Mouse (Mus musculus): ENCODE measurements around the gene Lingo3. TPM values are rescaled to one million over a fixed set of nuclear protein-coding genes. Genes with fewer than 3 reads are reported as not detected.

Lingo3 gene
- total and polyA plus RNA-seq, 2 experiments from 2014 or later, result 28.0 to 70.3 TPM

GRCm38 (mm10) chr10:80857386-80857785 is 13.5 kb upstream of the Lingo3 start:
- Histone ChIP-seq H3K27ac (peak overlapping the region; percentile 86), H3K9me3 (ENCODE audit: low read length) (no peaks in the 10 kb centered on the region), H3K4me2 (ENCODE audit: low read depth, low read length) (peak overlapping the region; percentile 28; the same call in 1 of the 2 replicates), H3K9ac (replicated peaks; ENCODE audit: low read length) (peak overlapping the region; percentile 28; the same call in 1 of the 2 replicates), H3K4me3 (ENCODE audit: low read length) (no peak overlapping the region), H3K4me1 (ENCODE audit: insufficient read depth, low read length) (peaks cover 16% of the 10 kb centered on the region; the same call in 1 of the 2 replicates), H3K27me3 (ENCODE audit: insufficient read depth, low read length) (no peaks in the 10 kb centered on the region), H3K36me3 (ENCODE audit: insufficient read depth, low read length) (peaks cover 14% of the 10 kb centered on the region)
- DNase-seq (ENCODE audit: low spot score) (peak; percentile 46), ATAC-seq (peak; percentile 46)
- 27% methylated on average over 8 of the region's 8 CpGs for WGBS
- no peak for TF ChIP-seq CTCF (IDR thresholded peaks at IDR 0.05; ENCODE audit: low read depth)

- Histone ChIP-seq H3K4me1 (ENCODE audit: insufficient read depth, low read length) (peaks cover 16% of the 10 kb centered on the region; the same call in 1 of the 2 replicates), H3K27ac (peak overlapping the region; percentile 86), H3K36me3 (ENCODE audit: insufficient read depth, low read length) (peaks cover 14% of the 10 kb centered on the region), H3K4me2 (ENCODE audit: low read depth, low read length) (peak overlapping the region; percentile 23), H3K9me3 (ENCODE audit: low read length) (no peaks in the 10 kb centered on the region), H3K9ac (replicated peaks; ENCODE audit: low read length) (no peak overlapping the region; the same call in 1 of the 2 replicates), H3K27me3 (ENCODE audit: insufficient read depth, low read length) (no peaks in the 10 kb centered on the region), H3K4me3 (ENCODE audit: low read length) (no peak overlapping the region)
- no peak for ATAC-seq
- DNase-seq (ENCODE audit: low spot score), result no peak
- WGBS, result 75% methylated on average over 5 of the region's 5 CpGs
- TF ChIP-seq CTCF (IDR thresholded peaks at IDR 0.05; ENCODE audit: low read depth), result no peak
Measured at GRCm38 (mm10) chr10:80856908-80857307, 13.1 kb upstream of the Lingo3 start.

- Histone ChIP-seq H3K4me2 (ENCODE audit: low read depth, low read length) (peak overlapping the region; percentile 99), H3K4me1 (ENCODE audit: insufficient read depth, low read length) (peaks cover 16% of the 10 kb centered on the region; the same call in 1 of the 2 replicates), H3K36me3 (ENCODE audit: insufficient read depth, low read length) (peaks cover 14% of the 10 kb centered on the region), H3K27me3 (ENCODE audit: insufficient read depth, low read length) (no peaks in the 10 kb centered on the region), H3K4me3 (ENCODE audit: low read length) (peak overlapping the region; percentile 70), H3K27ac (peak overlapping the region; percentile 86; the same call in 1 of the 2 replicates), H3K9ac (replicated peaks; ENCODE audit: low read length) (no peak overlapping the region), H3K9me3 (ENCODE audit: low read length) (no peaks in the 10 kb centered on the region)
- WGBS, result 52% methylated on average over 3 of the region's 3 CpGs
- peak; percentile 57 for ATAC-seq
- DNase-seq (ENCODE audit: low spot score), result peak; percentile 53
- peak; percentile 47 for TF ChIP-seq CTCF (IDR thresholded peaks at IDR 0.05; ENCODE audit: low read depth)
Measured at GRCm38 (mm10) chr10:80856267-80856666, 12.4 kb upstream of the Lingo3 start.

GRCm38 (mm10) chr10:80855749-80856073 is 11.9 kb upstream of the Lingo3 start:
- ATAC-seq (no peak), DNase-seq (ENCODE audit: low spot score) (no peak)
- Histone ChIP-seq H3K4me1 (ENCODE audit: insufficient read depth, low read length) (peaks cover 16% of the 10 kb centered on the region; the same call in 1 of the 2 replicates), H3K9me3 (ENCODE audit: low read length) (no peaks in the 10 kb centered on the region), H3K27me3 (ENCODE audit: insufficient read depth, low read length) (no peaks in the 10 kb centered on the region), H3K27ac (peak overlapping the region; percentile 86; the same call in 1 of the 2 replicates), H3K36me3 (ENCODE audit: insufficient read depth, low read length) (peaks cover 15% of the 10 kb centered on the region), H3K4me2 (ENCODE audit: low read depth, low read length) (peak overlapping the region; percentile 99), H3K4me3 (ENCODE audit: low read length) (peak overlapping the region; percentile 70), H3K9ac (replicated peaks; ENCODE audit: low read length) (peak overlapping the region; percentile 84)
- TF ChIP-seq CTCF (IDR thresholded peaks at IDR 0.05; ENCODE audit: low read depth), result no peak
- WGBS, result 20% methylated on average over 11 of the region's 11 CpGs

- Histone ChIP-seq H3K36me3 (ENCODE audit: insufficient read depth, low read length) (peaks cover 15% of the 10 kb centered on the region), H3K27me3 (ENCODE audit: insufficient read depth, low read length) (no peaks in the 10 kb centered on the region), H3K4me2 (ENCODE audit: low read depth, low read length) (peak within 1 kb of the TSS; percentile 99), H3K9ac (replicated peaks; ENCODE audit: low read length) (peak within 1 kb of the TSS; percentile 84), H3K9me3 (ENCODE audit: low read length) (no peaks in the 10 kb centered on the region), H3K4me3 (ENCODE audit: low read length) (peak within 1 kb of the TSS; percentile 70), H3K4me1 (ENCODE audit: insufficient read depth, low read length) (peaks cover 16% of the 10 kb centered on the region; the same call in 1 of the 2 replicates), H3K27ac (peak within 1 kb of the TSS; percentile 86)
- ATAC-seq (peak; percentile 84), DNase-seq (ENCODE audit: low spot score) (peak; percentile 99)
- WGBS, result under 1% methylated on average over 81 of the region's 81 CpGs
- no peak for TF ChIP-seq CTCF (IDR thresholded peaks at IDR 0.05; ENCODE audit: low read depth)
Measured at GRCm38 (mm10) chr10:80854913-80855748, 11.3 kb upstream of the Lingo3 start, which contains the start of the genes Lsm7 and Sppl2b. Gene Lsm7, minus strand, starts transcription at chr10:80855209. Gene Sppl2b, plus strand, starts transcription at chr10:80855275.

- WGBS, result 15% methylated on average over 10 of the region's 10 CpGs
- H3K36me3 ChIP-seq (ENCODE audit: insufficient read depth, low read length), result peaks cover 15% of the 10 kb centered on the region
- no peak overlapping the region for H3K27ac ChIP-seq
- H3K9me3 ChIP-seq (ENCODE audit: low read length), result no peaks in the 10 kb centered on the region
- H3K4me2 ChIP-seq (ENCODE audit: low read depth, low read length), result no peak overlapping the region
- no peak overlapping the region for H3K4me3 ChIP-seq (ENCODE audit: low read length)
- H3K9ac ChIP-seq (replicated peaks; ENCODE audit: low read length), result no peak overlapping the region
- ATAC-seq (no peak), DNase-seq (ENCODE audit: low spot score) (no peak)
- TF ChIP-seq CTCF (IDR thresholded peaks at IDR 0.05; ENCODE audit: low read depth), result no peak
- no peaks in the 10 kb centered on the region; the same call in 1 of the 2 replicates for H3K4me1 ChIP-seq (ENCODE audit: insufficient read depth, low read length)
- no peaks in the 10 kb centered on the region for H3K27me3 ChIP-seq (ENCODE audit: insufficient read depth, low read length)
Measured at GRCm38 (mm10) chr10:80848571-80848970, 4.7 kb upstream of the Lingo3 start.

Measured in hindbrain, postnatal 0 days (tissue).